Mouse (Mus musculus) lung, embryonic 14.5 days (tissue): ENCODE data around the gene Hist1h3e. TPM values are rescaled to one million over a fixed set of nuclear protein-coding genes. Genes with fewer than 3 reads are reported as not detected.
"Not testable (repeated sequence)": the region's sequence is repeated elsewhere in the genome, so short reads cannot be mapped to it uniquely, and the experiment has no call there.

Experiments
- ATAC-seq: fragments of 200-750 bp; cut with Nextera tagmentation; 2 replicates; pipeline ENCODE4 v1.8.0; 2017; ENCODE audit warnings: mild to moderate bottlenecking, moderate TSS enrichment, moderate library complexity; ENCODE audit not compliant: insufficient read depth
- DNase-seq: peaks from one replicate; pipeline ENCODE4 v3.0.0-alpha.2; 2015
- H3K27ac ChIP-seq: fragments of 300-500 bp; sonication (generic); 2 replicates; pipeline ENCODE4 v1.5.1; 2014; ENCODE audit warnings: low read depth, mild to moderate bottlenecking, moderate library complexity
- H3K27me3 ChIP-seq: fragments of 300-500 bp; sonication (generic); 2 replicates; pipeline ENCODE4 v1.6.1; 2014; ENCODE audit warnings: low read length, control low read depth; ENCODE audit not compliant: insufficient read depth
- H3K36me3 ChIP-seq: fragments of 300-500 bp; sonication (generic); 2 replicates; pipeline ENCODE4 v1.6.1; 2014; ENCODE audit warnings: control low read depth; ENCODE audit not compliant: insufficient read depth
- H3K4me1 ChIP-seq: fragments of 300-500 bp; sonication (generic); 2 replicates; pipeline ENCODE4 v1.6.1; 2014; ENCODE audit warnings: antibody characterized with exemption, control low read depth; ENCODE audit not compliant: insufficient read depth
- H3K4me2 ChIP-seq: fragments of 300-500 bp; sonication (generic); 2 replicates; pipeline ENCODE4 v1.6.1; 2014; ENCODE audit warnings: mild to moderate bottlenecking
- H3K4me3 ChIP-seq: fragments of 300-500 bp; sonication (generic); 2 replicates; pipeline ENCODE4 v1.5.1; 2014; ENCODE audit warnings: low read depth, low read length
- H3K9ac ChIP-seq: fragments of 300-500 bp; sonication (generic); 2 replicates; pipeline ENCODE4 v1.6.1; 2014
- H3K9me3 ChIP-seq: fragments of 300-500 bp; sonication (generic); 2 replicates; pipeline ENCODE4 v1.6.1; 2016; ENCODE audit warnings: low read depth, low read length, control low read depth
- CTCF ChIP-seq: IDR thresholded peaks from 2 replicates; pipeline ENCODE4 v1.5.1; 2016; ENCODE audit warnings: antibody characterized with exemption, low read depth
- WGBS: fragments of 180-500 bp; shearing (Covaris S2); extraction: QIAGEN DNeasy Blood & Tissue Kit; methylation state at CpG from one replicate; pipeline ENCODE4 v1.1.7; 2014; 5-methylcytosine and 5-hydroxymethylcytosine counted together
- polyA plus RNA-seq: library from polyadenylated mRNA; unstranded; fragments of >200 nt; fragmentation: Nextera tagmentation; extraction: Ambion mirVana; gene quantifications from 2 replicates; pipeline ENCODE4 v1.2.1, GENCODE M21; 2014

Gene Hist1h3e
- polyA plus RNA-seq, 1 experiment from 2014 or later, result 10.6 TPM

GRCm38 (mm10) chr13:23591206-23591605, 29.0 kb upstream of the Hist1h3e start:
- no peak overlapping the region for H3K27ac ChIP-seq
- no peak overlapping the region for H3K4me3 ChIP-seq
- ATAC-seq (no peak), DNase-seq (no peak)
- WGBS, result 87% methylated on average over 7 of the region's 7 CpGs
- H3K9me3 ChIP-seq, result no peaks in the 10 kb centered on the region
- H3K36me3 ChIP-seq, result no peaks in the 10 kb centered on the region
- peaks cover 4% of the 10 kb centered on the region; the same call in 1 of the 2 replicates for H3K4me1 ChIP-seq
- H3K9ac ChIP-seq, result no peak overlapping the region
- TF ChIP-seq CTCF, result no peak
- H3K27me3 ChIP-seq, result no peaks in the 10 kb centered on the region
- H3K4me2 ChIP-seq, result no peak overlapping the region

GRCm38 (mm10) chr13:23586940-23587225, 24.7 kb upstream of the Hist1h3e start:
- peak overlapping the region; percentile 69 for H3K9ac ChIP-seq
- peak; percentile 28 for DNase-seq
- 4% methylated on average over 1 of the region's 1 CpGs for WGBS

GRCm38 (mm10) chr13:23586099-23586939, 24.1 kb upstream of the Hist1h3e start:
- DNase-seq, result peak; percentile 67
- WGBS, result 2% methylated on average over 22 of the region's 22 CpGs

More at GRCm38 (mm10) chr13:23586940-23587225, 24.7 kb upstream of the Hist1h3e start:
- H3K4me1 ChIP-seq, result peaks cover 12% of the 10 kb centered on the region
- no peak for ATAC-seq
- peak overlapping the region; percentile 99 for H3K27ac ChIP-seq
- H3K27me3 ChIP-seq, result no peaks in the 10 kb centered on the region
- peak overlapping the region; percentile 50 for H3K4me3 ChIP-seq
- peak overlapping the region; percentile 90 for H3K4me2 ChIP-seq
- H3K9me3 ChIP-seq, result no peaks in the 10 kb centered on the region
- H3K36me3 ChIP-seq, result no peaks in the 10 kb centered on the region
- TF ChIP-seq CTCF, result no peak

GRCm38 (mm10) chr13:23585442-23586098, 23.4 kb upstream of the Hist1h3e start:
- peak overlapping the region; percentile 80 for H3K9ac ChIP-seq
- peak overlapping the region; percentile 90 for H3K4me2 ChIP-seq
- WGBS, result 0% methylated on average over 27 of the region's 36 CpGs
- DNase-seq (peak; percentile 96), ATAC-seq (peak; percentile 86)
- not testable (repeated sequence) for H3K36me3 ChIP-seq, H3K9me3 ChIP-seq, H3K27me3 ChIP-seq
- peak overlapping the region; percentile 50 for H3K4me3 ChIP-seq
- peaks cover 12% of the 10 kb centered on the region for H3K4me1 ChIP-seq
- peak overlapping the region; percentile 99 for H3K27ac ChIP-seq

More at GRCm38 (mm10) chr13:23586099-23586939, 24.1 kb upstream of the Hist1h3e start:
- Histone ChIP-seq H3K4me1 (peaks cover 12% of the 10 kb centered on the region), H3K27me3 (no peaks in the 10 kb centered on the region), H3K27ac (peak overlapping the region; percentile 99), H3K9me3 (no peaks in the 10 kb centered on the region), H3K9ac (peak overlapping the region; percentile 69), H3K36me3 (no peaks in the 10 kb centered on the region), H3K4me2 (peak overlapping the region; percentile 90), H3K4me3 (peak overlapping the region; percentile 50)
- TF ChIP-seq CTCF, result no peak
- ATAC-seq, result no peak

GRCm38 (mm10) chr13:23585029-23585441, 22.9 kb upstream of the Hist1h3e start:
- no peaks in the 10 kb centered on the region for H3K9me3 ChIP-seq
- DNase-seq (peak; percentile 90), ATAC-seq (no peak)
- no peak for TF ChIP-seq CTCF
- under 1% methylated on average over 21 of the region's 21 CpGs for WGBS
- H3K4me3 ChIP-seq, result peak overlapping the region; percentile 50
- peaks cover 12% of the 10 kb centered on the region for H3K4me1 ChIP-seq
- no peaks in the 10 kb centered on the region for H3K36me3 ChIP-seq
- peak overlapping the region; percentile 99 for H3K27ac ChIP-seq
- H3K4me2 ChIP-seq, result peak overlapping the region; percentile 90
- H3K27me3 ChIP-seq, result no peaks in the 10 kb centered on the region
- peak overlapping the region; percentile 80 for H3K9ac ChIP-seq

- Histone ChIP-seq H3K4me3 (peak overlapping the region; percentile 50), H3K36me3 (no peaks in the 10 kb centered on the region), H3K27me3 (no peaks in the 10 kb centered on the region), H3K4me2 (peak overlapping the region; percentile 90), H3K9ac (peak overlapping the region; percentile 80), H3K4me1 (peaks cover 12% of the 10 kb centered on the region), H3K9me3 (no peaks in the 10 kb centered on the region), H3K27ac (peak overlapping the region; percentile 99)
- peak; percentile 64 for DNase-seq
- TF ChIP-seq CTCF, result no peak
- no peak for ATAC-seq
Measured at GRCm38 (mm10) chr13:23584331-23584730, 22.2 kb upstream of the Hist1h3e start.

GRCm38 (mm10) chr13:23583387-23584068, 21.4 kb upstream of the Hist1h3e start:
- Histone ChIP-seq H3K9ac (peak overlapping the region; percentile 84; the same call in 1 of the 2 replicates), H3K27ac (peak overlapping the region; percentile 99), H3K4me3 (peak overlapping the region; percentile 58; the same call in 1 of the 2 replicates), H3K4me1 (peaks cover 12% of the 10 kb centered on the region), H3K36me3 (no peaks in the 10 kb centered on the region), H3K27me3 (no peaks in the 10 kb centered on the region), H3K9me3 (no peaks in the 10 kb centered on the region), H3K4me2 (peak overlapping the region; percentile 86)
- TF ChIP-seq CTCF, result no peak
- DNase-seq (peak; percentile 9), ATAC-seq (no peak)
